Mouse (Mus musculus): ENCODE results near the gene Olfm2. TPM values are rescaled to one million over a fixed set of nuclear protein-coding genes. Genes with fewer than 3 reads are reported as not detected.
"Not testable (repeated sequence)": the region's sequence is repeated elsewhere in the genome, so short reads cannot be mapped to it uniquely, and the experiment has no call there.

The Olfm2 gene
- polyA plus RNA-seq, 1 experiment = not detected

GRCm38 (mm10) chr9:20642101-20642895 is 103.9 kb downstream of the Olfm2 start, which contains the start of gene Ubl5:
Gene Ubl5 (plus strand): TSS chr9:20642878.
- Histone ChIP-seq H3K9me3 (ENCODE audit: control insufficient read depth, low read length) (no peaks in the 10 kb centered on the region), H3K4me1 (ENCODE audit: control insufficient read depth) (peaks cover 56% of the 10 kb centered on the region), H3K36me3 (ENCODE audit: control insufficient read depth) (peaks cover 34% of the 10 kb centered on the region), H3K4me3 (replicated peaks) (peak within 1 kb of the TSS; percentile 99), H3K27me3 (ENCODE audit: control insufficient read depth) (no peaks in the 10 kb centered on the region)
- no peak for TF ChIP-seq GATA1 (IDR thresholded peaks at IDR 0.05; ENCODE audit: low read length)
- no peak for TF ChIP-seq TAL1 (IDR thresholded peaks at IDR 0.05; ENCODE audit: low read length)

- Histone ChIP-seq H3K4me3 (replicated peaks) (peak overlapping the region; percentile 99), H3K4me1 (ENCODE audit: control insufficient read depth) (peaks cover 50% of the 10 kb centered on the region), H3K36me3 (ENCODE audit: control insufficient read depth) (peaks cover 34% of the 10 kb centered on the region), H3K9me3 (ENCODE audit: control insufficient read depth, low read length) (no peaks in the 10 kb centered on the region), H3K27me3 (ENCODE audit: control insufficient read depth) (no peaks in the 10 kb centered on the region)
- TF ChIP-seq GATA1 (IDR thresholded peaks at IDR 0.05; ENCODE audit: low read length) (no peak), TAL1 (IDR thresholded peaks at IDR 0.05; ENCODE audit: low read length) (no peak)
Observed at GRCm38 (mm10) chr9:20641501-20641900, 104.6 kb downstream of the Olfm2 start.

DNA sequence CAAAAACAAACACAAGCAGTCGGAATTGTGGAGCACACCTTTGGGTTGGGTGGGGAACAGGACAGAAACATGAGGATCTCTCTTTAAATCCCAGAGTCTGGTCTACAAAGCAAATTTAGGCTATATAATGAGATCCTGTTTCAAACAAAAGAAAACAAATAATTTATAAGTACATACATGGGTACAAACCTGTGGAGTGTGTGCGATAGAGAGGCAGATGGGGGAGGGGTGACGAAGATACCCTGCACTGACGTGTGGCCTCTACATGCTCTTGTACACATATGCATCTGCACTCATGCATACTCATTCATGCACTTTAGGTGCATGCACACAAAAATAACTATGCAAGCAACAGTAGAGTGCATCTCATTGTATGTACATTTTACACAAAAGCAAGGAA is 106.7 kb downstream of the Olfm2 start:
- Histone ChIP-seq H3K27me3 (ENCODE audit: control insufficient read depth) (no peaks in the 10 kb centered on the region), H3K36me3 (ENCODE audit: control insufficient read depth) (peaks cover 28% of the 10 kb centered on the region), H3K4me3 (replicated peaks) (no peak overlapping the region), H3K9me3 (ENCODE audit: control insufficient read depth, low read length) (no peaks in the 10 kb centered on the region), H3K4me1 (ENCODE audit: control insufficient read depth) (peaks cover 37% of the 10 kb centered on the region)
- TF ChIP-seq TAL1 (IDR thresholded peaks at IDR 0.05; ENCODE audit: low read length) (no peak), GATA1 (IDR thresholded peaks at IDR 0.05; ENCODE audit: low read length) (no peak)

DNA sequence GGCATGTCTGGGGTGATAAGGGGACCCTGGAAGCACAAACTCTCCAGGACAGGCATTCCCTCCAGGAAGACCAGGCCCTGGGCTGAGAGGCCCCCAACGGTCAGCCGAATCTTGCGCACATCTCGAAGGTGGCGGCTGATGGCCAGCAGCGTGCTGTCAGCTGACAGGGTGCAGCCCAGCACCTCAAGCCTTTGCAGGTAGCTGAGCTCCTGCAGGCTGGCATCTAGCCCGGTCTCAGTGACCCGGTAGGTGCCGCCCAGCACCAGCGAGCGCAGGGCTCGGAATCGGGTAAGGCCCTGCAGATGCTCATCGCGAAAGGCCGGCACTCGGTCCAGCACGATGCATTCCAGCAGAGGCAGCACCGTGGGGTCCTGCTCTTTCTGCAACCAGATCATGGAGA is 107.6 kb downstream of the Olfm2 start:
- peaks cover 29% of the 10 kb centered on the region for H3K4me1 ChIP-seq (ENCODE audit: control insufficient read depth)
- H3K27me3 ChIP-seq (ENCODE audit: control insufficient read depth) = no peaks in the 10 kb centered on the region
- no peaks in the 10 kb centered on the region for H3K9me3 ChIP-seq (ENCODE audit: control insufficient read depth, low read length)
- H3K36me3 ChIP-seq (ENCODE audit: control insufficient read depth) = peaks cover 28% of the 10 kb centered on the region
- no peak overlapping the region for H3K4me3 ChIP-seq (replicated peaks)
- TF ChIP-seq TAL1 (IDR thresholded peaks at IDR 0.05; ENCODE audit: low read length) = no peak
- TF ChIP-seq GATA1 (IDR thresholded peaks at IDR 0.05; ENCODE audit: low read length) = no peak

DNA sequence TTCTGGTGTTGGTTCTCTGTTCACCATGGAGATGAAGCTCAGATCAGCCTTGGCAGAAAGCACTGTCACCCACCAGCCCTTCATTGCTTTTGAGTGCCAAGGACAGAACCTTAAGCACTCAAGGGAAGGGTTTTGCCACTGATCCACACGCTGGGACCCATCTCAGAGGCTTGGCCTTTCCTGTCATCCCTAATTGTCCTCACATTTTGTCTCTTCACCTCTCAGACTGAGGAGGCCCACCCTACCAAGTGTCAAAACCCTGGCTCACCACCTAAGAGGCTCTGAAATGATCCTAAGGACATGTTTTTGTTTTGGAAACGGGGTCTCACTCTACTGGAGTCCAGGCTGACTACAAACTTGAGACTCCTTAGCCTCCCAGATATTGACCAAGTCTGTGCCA is 109.4 kb downstream of the Olfm2 start:
- H3K36me3 ChIP-seq (ENCODE audit: control insufficient read depth) = peaks cover 28% of the 10 kb centered on the region
- no peak for TF ChIP-seq TAL1 (IDR thresholded peaks at IDR 0.05; ENCODE audit: low read length)
- TF ChIP-seq GATA1 (IDR thresholded peaks at IDR 0.05; ENCODE audit: low read length) = no peak
- H3K9me3 ChIP-seq (ENCODE audit: control insufficient read depth, low read length) = no peaks in the 10 kb centered on the region
- H3K4me3 ChIP-seq (replicated peaks) = no peak overlapping the region
- no peaks in the 10 kb centered on the region for H3K27me3 ChIP-seq (ENCODE audit: control insufficient read depth)
- peaks cover 11% of the 10 kb centered on the region for H3K4me1 ChIP-seq (ENCODE audit: control insufficient read depth)

- TF ChIP-seq TAL1 (IDR thresholded peaks at IDR 0.05; ENCODE audit: low read length) = no peak
- TF ChIP-seq GATA1 (IDR thresholded peaks at IDR 0.05; ENCODE audit: low read length) = no peak
- H3K9me3 ChIP-seq (ENCODE audit: control insufficient read depth, low read length) = no peaks in the 10 kb centered on the region
- no peaks in the 10 kb centered on the region for H3K27me3 ChIP-seq (ENCODE audit: control insufficient read depth)
- no peak overlapping the region for H3K4me3 ChIP-seq (replicated peaks)
- peaks cover 6% of the 10 kb centered on the region for H3K4me1 ChIP-seq (ENCODE audit: control insufficient read depth)
- H3K36me3 ChIP-seq (ENCODE audit: control insufficient read depth) = peaks cover 28% of the 10 kb centered on the region
Observed at GRCm38 (mm10) chr9:20636256-20636655, 109.9 kb downstream of the Olfm2 start.

GRCm38 (mm10) chr9:20635676-20636075 is 110.5 kb downstream of the Olfm2 start:
- H3K9me3 ChIP-seq (ENCODE audit: control insufficient read depth, low read length); H3K27me3 ChIP-seq (ENCODE audit: control insufficient read depth); H3K4me3 ChIP-seq (replicated peaks); H3K4me1 ChIP-seq (ENCODE audit: control insufficient read depth): not testable (repeated sequence)
- H3K36me3 ChIP-seq (ENCODE audit: control insufficient read depth) = peaks cover 28% of the 10 kb centered on the region

DNA sequence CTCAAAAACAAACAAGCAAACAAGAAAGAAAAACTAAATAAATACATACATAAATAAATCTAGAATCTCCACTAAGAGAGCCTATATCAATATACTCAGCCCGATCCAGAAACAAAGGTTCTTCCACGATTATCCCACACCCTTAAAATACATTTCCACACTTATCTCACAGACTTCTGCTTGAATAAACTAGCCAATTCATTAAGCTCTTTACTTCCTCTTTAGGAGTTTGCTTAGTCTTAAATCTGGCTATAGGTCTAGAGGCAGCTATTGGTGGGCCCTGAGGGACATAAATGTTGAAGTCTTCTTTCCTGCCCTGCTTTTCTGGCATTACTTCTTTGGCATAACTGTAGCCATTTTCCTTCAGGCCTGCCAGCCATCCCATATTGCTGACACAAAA is 114.8 kb downstream of the Olfm2 start:
- Histone ChIP-seq H3K9me3 (ENCODE audit: control insufficient read depth, low read length) (no peaks in the 10 kb centered on the region), H3K27me3 (ENCODE audit: control insufficient read depth) (no peaks in the 10 kb centered on the region), H3K36me3 (ENCODE audit: control insufficient read depth) (no peaks in the 10 kb centered on the region), H3K4me3 (replicated peaks) (no peak overlapping the region), H3K4me1 (ENCODE audit: control insufficient read depth) (no peaks in the 10 kb centered on the region)
- TF ChIP-seq TAL1 (IDR thresholded peaks at IDR 0.05; ENCODE audit: low read length) (no peak), GATA1 (IDR thresholded peaks at IDR 0.05; ENCODE audit: low read length) (no peak)

Other genes starting within 250 kb of the Olfm2 start
- 0.03 and 0.04 TPM in 2 replicates for gene Zfp266, start 224.9 kb downstream of the Olfm2 start, polyA plus RNA-seq (2012)
- 0.11 and 0.13 TPM in 2 replicates for gene Zfp846, start 165.1 kb downstream of the Olfm2 start, polyA plus RNA-seq (2012)
- gene Ubl5, start 103.5 kb downstream of the Olfm2 start, polyA plus RNA-seq (2012) = 2.7 and 3.2 TPM in 2 replicates
- gene Fbxl12, start 101.6 kb downstream of the Olfm2 start, polyA plus RNA-seq (2012) = 0.38 and 0.83 TPM in 2 replicates
- 2.3 and 2.4 TPM in 2 replicates for gene Pin1, start 94.3 kb downstream of the Olfm2 start, polyA plus RNA-seq (2012)
- not detected in 2 replicates for gene Col5a3, start 68.7 kb upstream of the Olfm2 start, polyA plus RNA-seq (2012)
- gene Rdh8, start 72.2 kb upstream of the Olfm2 start, polyA plus RNA-seq (2012) = not detected in 2 replicates
- gene A230050P20Rik, start 122.3 kb upstream of the Olfm2 start, polyA plus RNA-seq (2012) = 0.29 and 0.57 TPM in 2 replicates
- gene Angptl6, start 133.4 kb upstream of the Olfm2 start, polyA plus RNA-seq (2012) = 0.06 and 0.19 TPM in 2 replicates
- gene Ppan, start 141.8 kb upstream of the Olfm2 start, polyA plus RNA-seq (2012) = 14.9 and 16.4 TPM in 2 replicates
- 46.8 and 55.3 TPM in 2 replicates for gene Eif3g, start 152.3 kb upstream of the Olfm2 start, polyA plus RNA-seq (2012)
- 25.3 TPM in 2 replicates for gene Dnmt1, start 213.5 kb upstream of the Olfm2 start, polyA plus RNA-seq (2012)
- 0.02 TPM in 2 replicates for gene S1pr2, start 230.4 kb upstream of the Olfm2 start, polyA plus RNA-seq (2012)

Data from erythroblast, embryonic 14.5 days (primary cell).